ENCODE assay signal across 8 mouse cellular contexts in genomic region chr13:58129687-58130246, GRCm38 (mm10). TPM values are rescaled to one million over a fixed set of nuclear protein-coding genes. Genes with fewer than 3 reads are reported as not detected.
DNase-seq lines count a peak whose midpoint lies in the region; ATAC-seq and TF ChIP-seq lines count a peak whose summit lies in the region.

No protein-coding gene starts in this region.

- H3K9me3 ChIP-seq in limb, embryonic 12.5 days = no peaks in the 10 kb centered on the region
- no peaks in the 10 kb centered on the region for H3K9me3 ChIP-seq in stomach, postnatal 0 days (ENCODE audit: control insufficient read depth, low read length)

- intact Hi-C loops in left cerebral cortex, postnatal 4 days (cut with DNase I) = no loop called here

- peaks cover 5% of the 10 kb centered on the region; the same call in 1 of the 2 replicates for H3K36me3 ChIP-seq in testis, adult 2 months (ENCODE audit: control insufficient read depth, insufficient read depth, low read length)
- H3K36me3 ChIP-seq in limb, embryonic 12.5 days = peaks cover 17% of the 10 kb centered on the region
- no peaks in the 10 kb centered on the region for H3K36me3 ChIP-seq in stomach, postnatal 0 days (ENCODE audit: control insufficient read depth, insufficient read depth, low read length)

- TF ChIP-seq CTCF in cerebellum, adult 2 months (IDR thresholded peaks at IDR 0.05; ENCODE audit: borderline replicate concordance, insufficient read depth, low read depth, low read length) = no peak
- TF ChIP-seq CTCF in testis, adult 2 months (IDR thresholded peaks at IDR 0.05; ENCODE audit: control insufficient read depth, insufficient read depth, insufficient replicate concordance, low read depth, low read length) = no peak
- no peak for TF ChIP-seq CTCF in stomach, postnatal 0 days (IDR thresholded peaks at IDR 0.05; ENCODE audit: low read depth)

- peak overlapping the region; percentile 100 for H3K9ac ChIP-seq in limb, embryonic 12.5 days (replicated peaks)
- peak overlapping the region; percentile 99 for H3K9ac ChIP-seq in stomach, postnatal 0 days (ENCODE audit: low read length)

- H3K4me2 ChIP-seq in limb, embryonic 12.5 days = peak overlapping the region; percentile 75
- H3K4me2 ChIP-seq in stomach, postnatal 0 days (replicated peaks; ENCODE audit: low read depth) = peak overlapping the region; percentile 81

- H3K4me3 ChIP-seq in cerebellum, adult 2 months (replicated peaks; ENCODE audit: insufficient read depth, low read depth, low read length) = peak overlapping the region; percentile 76
- peak overlapping the region; percentile 95 for H3K4me3 ChIP-seq in testis, adult 2 months (ENCODE audit: control insufficient read depth, low read depth, low read length)
- H3K4me3 ChIP-seq in limb, embryonic 12.5 days (replicated peaks) = peak overlapping the region; percentile 99
- peak overlapping the region; percentile 91 for H3K4me3 ChIP-seq in stomach, postnatal 0 days (ENCODE audit: low read depth, low read length)

- WGBS in cerebellum, adult 2 months = 30% methylated on average over 4 of the region's 4 CpGs
- 34% methylated on average over 4 of the region's 4 CpGs for WGBS in limb, embryonic 12.5 days
- 18% methylated on average over 4 of the region's 4 CpGs for WGBS in stomach, postnatal 0 days

- TF ChIP-seq POLR2A in cerebellum, adult 2 months (IDR thresholded peaks at IDR 0.05; ENCODE audit: borderline replicate concordance, insufficient read depth, low read length) = no peak
- peak; percentile 30; the same call in 1 of the 2 replicates for TF ChIP-seq POLR2A in testis, adult 2 months (IDR thresholded peaks at IDR 0.05; ENCODE audit: control insufficient read depth, low read depth, low read length)

- TF ChIP-seq EP300 in stomach, postnatal 0 days (optimal IDR thresholded peaks at IDR 0.05) = no peak

- peak overlapping the region; percentile 96 for H3K27ac ChIP-seq in cerebellum, adult 2 months (ENCODE audit: insufficient read depth, low read length)
- H3K27ac ChIP-seq in testis, adult 2 months (ENCODE audit: control insufficient read depth, insufficient read depth, low read depth, low read length) = peak overlapping the region; percentile 100
- peak overlapping the region; percentile 99 for H3K27ac ChIP-seq in limb, embryonic 12.5 days
- peak overlapping the region; percentile 99 for H3K27ac ChIP-seq in stomach, postnatal 0 days (replicated peaks)

- no peak for DNase-seq in cerebellum, adult 2 months
- DNase-seq in cerebellum, postnatal 4 days (ENCODE audit: low spot score in 2 of 2) = no peak
- DNase-seq in testis, postnatal 14 days (ENCODE audit: low spot score) = no peak
- DNase-seq in stomach, postnatal 0 days (ENCODE audit: low spot score) = no peak
- DNase-seq in cerebellum, adult 11-12 months = no peak
- no peak for DNase-seq in left cerebral cortex, postnatal 4 days

- peaks cover 5% of the 10 kb centered on the region; the same call in 1 of the 2 replicates for H3K4me1 ChIP-seq in cerebellum, adult 2 months (ENCODE audit: control insufficient read depth, insufficient read depth, low read length)
- peaks cover 3% of the 10 kb centered on the region for H3K4me1 ChIP-seq in testis, adult 2 months (ENCODE audit: control insufficient read depth, insufficient read depth, low read length)
- peaks cover 21% of the 10 kb centered on the region for H3K4me1 ChIP-seq in limb, embryonic 12.5 days (replicated peaks)
- no peaks in the 10 kb centered on the region; the same call in 1 of the 2 replicates for H3K4me1 ChIP-seq in stomach, postnatal 0 days (replicated peaks; ENCODE audit: control insufficient read depth, insufficient read depth)

- no peaks in the 10 kb centered on the region for H3K27me3 ChIP-seq in cerebellum, adult 2 months (ENCODE audit: control insufficient read depth, insufficient read depth, low read length)
- no peaks in the 10 kb centered on the region for H3K27me3 ChIP-seq in testis, adult 2 months (ENCODE audit: control insufficient read depth, insufficient read depth, low read length)
- H3K27me3 ChIP-seq in limb, embryonic 12.5 days = no peaks in the 10 kb centered on the region
- H3K27me3 ChIP-seq in stomach, postnatal 0 days (ENCODE audit: control insufficient read depth, insufficient read depth, low read length) = no peaks in the 10 kb centered on the region

- ATAC-seq in limb, embryonic 12.5 days (ENCODE audit: insufficient number of reproducible peaks, insufficient read depth, low FRiP score, low TSS enrichment, low read depth) = no peak
- ATAC-seq in stomach, postnatal 0 days (ENCODE audit: low FRiP score, low TSS enrichment) = no peak

RNA-seq across cellular contexts. Expression of gene Hnrnpa0, which starts 1.4 kb away (rescaled TPM):
- polyA plus RNA-seq in cerebellum, adult 2 months (2012; rRNA removed) = 96.5 and 107 TPM in 2 replicates
- 36.8 and 45.7 TPM in 2 replicates for polyA plus RNA-seq in testis, adult 2 months (2012; rRNA removed)
- polyA plus RNA-seq in limb, embryonic 12.5 days (2016; fragmentation: Nextera tagmentation; extraction: Ambion mirVana) = 52.8 and 56.4 TPM in 2 replicates
- 21.1 and 24.6 TPM in 2 replicates for polyA plus RNA-seq in stomach, postnatal 0 days (2015; fragmentation: Nextera tagmentation; extraction: Ambion mirVana)
- 100 to 1,000 TPM; 224 to 244 TPM for total RNA-seq in left cerebral cortex, postnatal 4 days (2021)

RNA-seq across cellular contexts. Expression of gene Klhl3, which starts 16.4 kb away (rescaled TPM):
- 16.1 and 18.4 TPM in 2 replicates for polyA plus RNA-seq in cerebellum, adult 2 months (2012; rRNA removed)
- polyA plus RNA-seq in testis, adult 2 months (2012; rRNA removed) = 5.6 TPM in 2 replicates
- 4.4 TPM in 2 replicates for polyA plus RNA-seq in limb, embryonic 12.5 days (2016; fragmentation: Nextera tagmentation; extraction: Ambion mirVana)
- 1.1 and 1.2 TPM in 2 replicates for polyA plus RNA-seq in stomach, postnatal 0 days (2015; fragmentation: Nextera tagmentation; extraction: Ambion mirVana)
- total RNA-seq in left cerebral cortex, postnatal 4 days (2021) = 10 to 100 TPM; 19.4 to 19.8 TPM

RNA-seq across cellular contexts. Expression of gene Idnk, which starts 27.7 kb away (rescaled TPM):
- 35.5 and 39.6 TPM in 2 replicates for polyA plus RNA-seq in cerebellum, adult 2 months (2012; rRNA removed)
- 6.0 and 6.7 TPM in 2 replicates for polyA plus RNA-seq in testis, adult 2 months (2012; rRNA removed)
- polyA plus RNA-seq in limb, embryonic 12.5 days (2016; fragmentation: Nextera tagmentation; extraction: Ambion mirVana) = 40.9 and 43.2 TPM in 2 replicates
- 35.0 and 37.5 TPM in 2 replicates for polyA plus RNA-seq in stomach, postnatal 0 days (2015; fragmentation: Nextera tagmentation; extraction: Ambion mirVana)
- 10 to 100 TPM; 23.1 to 25.5 TPM for total RNA-seq in left cerebral cortex, postnatal 4 days (2021)
